Mouse (Mus musculus) brain, embryonic 14.5 days (tissue): ENCODE measurements around the gene Dzip3. TPM values are rescaled to one million over a fixed set of nuclear protein-coding genes. Genes with fewer than 3 reads are reported as not detected.

Experiments used
- DNase-seq: peaks from one replicate; pipeline ENCODE4 v3.0.0-alpha.2; 2011; ENCODE audit warnings: low read depth
- CTCF ChIP-seq: fragments of 200-500 bp; IDR thresholded peaks from 2 replicates; pipeline ENCODE4 v1.5.1; 2012; ENCODE audit warnings: inconsistent platforms, mild to moderate bottlenecking, moderate library complexity, borderline replicate concordance; ENCODE audit not compliant: insufficient read depth, insufficient read length; ENCODE audit errors: extremely low read depth
- POLR2A ChIP-seq: fragments of 200-500 bp; IDR thresholded peaks from 2 replicates; pipeline ENCODE4 v1.6.1; 2012; ENCODE audit warnings: mild to moderate bottlenecking, inconsistent platforms, borderline replicate concordance; ENCODE audit not compliant: poor library complexity, insufficient read depth, insufficient read length, severe bottlenecking; ENCODE audit errors: extremely low read depth
- polyA plus RNA-seq: library from polyadenylated mRNA; depleted of rRNA; stranded (reverse); fragments of >200 nt; gene quantifications from 2 replicates; pipeline ENCODE4 v1.2.3, GENCODE M21; 2012; rRNA removed

Dzip3 gene
- 92.6 and 94.8 TPM in 2 replicates for polyA plus RNA-seq

GRCm38 (mm10) chr16:48993559-48994342 lies at the start of gene Dzip3, which contains the start of gene Cip2a:
Dzip3 (minus strand) TSS chr16:48994165.
Cip2a (plus strand) TSS chr16:48994185.
- peak; percentile 99 for DNase-seq
- TF ChIP-seq POLR2A (peak; percentile 98), CTCF (0 out of 2 replicates have a peak, but pooled peaks have one; percentile 3)

DNA sequence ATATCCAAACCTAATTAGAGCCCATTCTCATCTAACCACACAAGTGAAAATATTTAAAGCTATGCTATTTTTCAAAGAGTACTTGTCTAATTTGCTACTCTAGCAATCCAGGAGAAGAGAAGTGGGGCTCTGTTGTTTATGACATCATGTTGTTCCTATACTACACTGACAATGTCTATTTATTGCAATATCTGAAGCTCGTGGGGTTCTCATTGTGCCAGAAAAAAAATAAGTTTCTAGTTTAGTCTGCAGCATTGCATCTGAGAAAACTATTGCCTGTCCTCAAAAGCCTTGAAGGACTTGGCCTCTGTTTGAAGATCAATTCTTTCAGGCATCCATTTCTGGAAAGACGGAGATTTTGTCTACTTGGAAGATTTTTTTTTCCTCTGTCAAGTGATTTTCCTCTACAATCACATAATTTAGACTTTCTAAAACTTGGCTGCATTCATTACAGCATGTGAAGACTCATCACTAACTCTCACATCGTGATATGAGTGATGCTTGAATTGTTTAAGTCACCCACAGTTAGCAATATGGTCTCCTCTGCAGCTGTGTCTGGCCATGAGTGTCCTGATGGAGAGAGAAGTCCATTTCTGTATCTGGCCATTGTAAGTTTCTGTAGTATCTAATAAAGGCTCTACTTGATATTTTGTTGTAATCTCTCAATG lies 46.7 kb upstream of the Dzip3 start:
- no peak for DNase-seq
- no peak for TF ChIP-seq POLR2A
- TF ChIP-seq CTCF, result no peak

- DNase-seq, result no peak
- TF ChIP-seq POLR2A, result no peak
- no peak for TF ChIP-seq CTCF
These were observed 43.8 kb upstream of the Dzip3 start for GRCm38 (mm10) chr16:49037771-49038170.

DNA sequence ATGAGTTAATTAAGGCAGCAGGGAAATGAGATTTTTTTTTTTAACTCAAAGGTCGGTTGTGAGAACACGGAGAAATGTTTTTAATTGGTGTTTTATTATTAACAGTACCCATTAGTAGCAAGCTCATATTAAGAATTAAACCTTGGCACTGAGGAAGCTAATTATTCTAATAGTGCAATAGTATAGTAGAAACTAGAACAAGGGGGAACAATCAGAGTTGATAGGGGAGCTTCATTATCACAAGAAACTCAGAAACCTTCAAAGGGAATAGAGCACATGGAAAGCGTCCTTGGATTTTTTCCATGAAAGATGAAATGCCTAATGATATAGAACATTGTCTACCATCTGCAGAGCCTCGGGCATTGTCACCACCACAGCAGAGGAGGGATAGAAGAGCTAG lies 41.9 kb upstream of the Dzip3 start:
- peak; percentile 55 for DNase-seq
- no peak for TF ChIP-seq CTCF
- TF ChIP-seq POLR2A, result no peak

- no peak for TF ChIP-seq POLR2A
- no peak for TF ChIP-seq CTCF
- DNase-seq, result peak; percentile 73
These were observed 22.8 kb upstream of the Dzip3 start for GRCm38 (mm10) chr16:49016620-49017332.

DNA sequence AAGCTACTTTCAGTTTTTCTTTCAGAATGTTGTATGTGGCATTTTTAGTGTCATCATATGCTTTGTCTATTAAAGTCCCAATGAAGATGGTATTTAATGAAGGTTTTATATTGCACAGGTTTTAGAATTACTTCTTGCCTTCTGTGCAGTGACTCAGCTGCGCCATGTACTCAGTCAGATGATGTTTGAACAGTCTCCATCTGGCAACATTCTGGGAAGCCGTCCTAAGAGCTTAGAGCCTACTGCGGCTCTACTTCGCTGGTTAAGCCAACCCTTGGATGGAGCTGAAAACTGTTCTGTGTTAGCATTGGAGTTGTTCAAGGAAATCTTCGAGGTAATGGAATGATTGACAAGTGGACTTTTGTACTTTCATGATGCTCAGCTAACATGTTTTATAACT lies 10.2 kb upstream of the Dzip3 start:
- peak; percentile 9 for DNase-seq
- TF ChIP-seq CTCF, result no peak
- TF ChIP-seq POLR2A, result no peak

- no peak for DNase-seq
- no peak for TF ChIP-seq POLR2A
- TF ChIP-seq CTCF, result no peak
These were observed 353 bp upstream of the Dzip3 start for GRCm38 (mm10) chr16:48994343-48994693.

- no peak for DNase-seq
- TF ChIP-seq CTCF (no peak), POLR2A (no peak)
These were observed 770 bp downstream of the Dzip3 start for GRCm38 (mm10) chr16:48993231-48993558.

- TF ChIP-seq POLR2A (no peak), CTCF (no peak)
- peak; percentile 47 for DNase-seq
These were observed 1.3 kb downstream of the Dzip3 start for GRCm38 (mm10) chr16:48992437-48993230.

GRCm38 (mm10) chr16:48989700-48990099 lies 4.3 kb downstream of the Dzip3 start:
- no peak for DNase-seq
- no peak for TF ChIP-seq CTCF
- no peak for TF ChIP-seq POLR2A
